Mouse (Mus musculus) intestine, embryonic 14.5 days (tissue): Measurements from ENCODE around the gene Atxn7l3. TPM values are rescaled to one million over a fixed set of nuclear protein-coding genes. Genes with fewer than 3 reads are reported as not detected.
A peak's percentile ranks its signal among the peaks of the same experiment; 100 is the strongest.

Source experiments
- ATAC-seq: fragments of 200-750 bp; cut with Nextera tagmentation; replicated peaks from 2 replicates; pipeline ENCODE4 v1.8.0; 2017; ENCODE audit warnings: low read depth, moderate number of reproducible peaks, moderate TSS enrichment, moderate library complexity; ENCODE audit not compliant: low FRiP score, low TSS enrichment
- DNase-seq: peaks from one replicate; pipeline ENCODE4 v3.0.0-alpha.2; 2018; ENCODE audit warnings: low spot score
- H3K27ac ChIP-seq: fragments of 300-500 bp; sonication (generic); 2 replicates; pipeline ENCODE4 v1.5.1; 2014; ENCODE audit warnings: low read depth, mild to moderate bottlenecking, control low read depth
- H3K27me3 ChIP-seq: fragments of 300-500 bp; sonication (generic); replicated peaks from 2 replicates; pipeline ENCODE4 v1.6.1; 2014; ENCODE audit warnings: low read length, control low read depth; ENCODE audit not compliant: control insufficient read depth, insufficient read depth
- H3K36me3 ChIP-seq: fragments of 300-500 bp; sonication (generic); 2 replicates; pipeline ENCODE4 v1.6.1; 2014; ENCODE audit warnings: low read length, control low read depth; ENCODE audit not compliant: control insufficient read depth, insufficient read depth
- H3K4me1 ChIP-seq: fragments of 300-500 bp; sonication (generic); replicated peaks from 2 replicates; pipeline ENCODE4 v1.6.1; 2014; ENCODE audit warnings: low read length, control low read depth, mixed read lengths; ENCODE audit not compliant: control insufficient read depth, insufficient read depth
- H3K4me2 ChIP-seq: fragments of 300-500 bp; sonication (generic); 2 replicates; pipeline ENCODE4 v1.6.1; 2014; ENCODE audit warnings: low read length
- H3K4me3 ChIP-seq: fragments of 300-500 bp; sonication (generic); 2 replicates; pipeline ENCODE4 v1.5.1; 2014; ENCODE audit warnings: low read depth, low read length, control low read depth, mixed read lengths
- H3K9ac ChIP-seq: fragments of 300-500 bp; sonication (generic); 2 replicates; pipeline ENCODE4 v1.6.1; 2014; ENCODE audit warnings: mild to moderate bottlenecking, low read length
- H3K9me3 ChIP-seq: fragments of 300-500 bp; sonication (generic); 2 replicates; pipeline ENCODE4 v1.6.1; 2016; ENCODE audit warnings: low read length, control low read depth; ENCODE audit not compliant: control insufficient read depth
- WGBS: fragments of 180-500 bp; shearing (Covaris S2); extraction: QIAGEN DNeasy Blood & Tissue Kit; methylation state at CpG from one replicate; pipeline ENCODE4 v1.1.7; 2014; 5-methylcytosine and 5-hydroxymethylcytosine counted together
- polyA plus RNA-seq: library from polyadenylated mRNA; unstranded; fragments of >200 nt; fragmentation: Nextera tagmentation; extraction: Ambion mirVana; gene quantifications from 2 replicates; pipeline ENCODE4 v1.2.1, GENCODE M21; 2014

The Atxn7l3 gene
- polyA plus RNA-seq, 1 experiment from 2014 or later, result 17.5 TPM

DNA sequence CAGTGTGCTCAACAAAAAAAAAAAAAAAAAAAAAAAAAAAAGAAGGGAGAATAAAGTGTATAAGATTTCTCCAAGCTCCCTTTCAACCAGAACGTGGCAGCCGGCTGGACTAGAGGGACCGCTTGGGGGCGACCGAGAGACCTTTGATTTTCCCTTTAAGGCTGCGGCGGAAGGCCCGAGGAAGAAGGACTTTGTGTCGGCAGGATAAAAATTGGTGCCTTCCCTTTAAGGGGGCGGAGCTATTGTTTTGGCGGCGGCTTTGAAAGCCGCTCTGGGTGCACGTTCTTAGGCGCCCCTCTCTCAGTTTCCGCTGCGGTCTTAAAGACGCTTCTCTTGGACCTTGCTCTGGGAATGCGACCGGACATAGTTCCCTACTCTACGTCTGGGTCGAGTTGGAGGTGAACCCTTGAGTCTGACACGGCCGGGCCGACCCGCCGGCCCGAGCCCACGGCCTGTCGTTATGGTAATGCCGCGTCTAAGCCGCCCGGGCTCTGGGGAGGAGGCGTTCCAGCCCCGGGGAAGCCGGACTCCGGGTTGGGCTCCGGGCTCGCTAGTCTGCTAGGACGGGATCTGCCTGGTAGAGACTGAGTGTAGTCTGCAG, 47.7 kb downstream of the Atxn7l3 start, which contains the start of gene BC030867:
BC030867 (plus strand) TSS at position 253 of the 601 bp plus-strand sequence.
- H3K4me3 ChIP-seq, result peak within 1 kb of the TSS; percentile 74
- H3K4me2 ChIP-seq, result peak within 1 kb of the TSS; percentile 61
- DNase-seq (peak; percentile 100), ATAC-seq (peak; percentile 67)
- no peaks in the 10 kb centered on the region for H3K27me3 ChIP-seq
- WGBS, result under 1% methylated on average over 41 of the region's 41 CpGs
- peaks cover 6% of the 10 kb centered on the region; the same call in 1 of the 2 replicates for H3K36me3 ChIP-seq
- peaks cover 27% of the 10 kb centered on the region for H3K4me1 ChIP-seq
- no peaks in the 10 kb centered on the region for H3K9me3 ChIP-seq
- peak within 1 kb of the TSS; percentile 50 for H3K9ac ChIP-seq
- peak within 1 kb of the TSS; percentile 34 for H3K27ac ChIP-seq

DNA sequence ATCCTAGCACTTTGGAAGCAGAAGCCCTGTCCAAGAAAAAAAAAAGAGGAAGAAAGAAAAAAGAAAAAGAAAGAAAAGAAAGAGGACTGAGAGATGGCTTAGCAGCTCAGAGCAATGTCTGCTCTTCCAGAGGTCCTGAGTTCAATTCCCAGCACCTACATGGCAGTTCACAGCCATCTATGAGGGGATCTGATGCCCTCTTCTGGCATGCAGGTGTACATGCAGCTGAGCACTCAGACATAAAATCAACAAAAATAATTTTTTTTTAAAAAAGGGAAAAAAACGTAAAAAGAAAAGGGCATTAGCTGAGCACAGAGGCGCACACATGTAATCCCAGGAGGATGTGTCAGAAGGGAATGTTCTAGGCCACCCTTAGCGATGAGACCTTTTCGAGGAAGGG, 49.6 kb downstream of the Atxn7l3 start:
- no peak overlapping the region for H3K4me3 ChIP-seq
- H3K27ac ChIP-seq, result no peak overlapping the region
- no peak overlapping the region for H3K9ac ChIP-seq
- no peaks in the 10 kb centered on the region for H3K27me3 ChIP-seq
- 0 out of 2 replicates have a peak, but pooled peaks cover under 1% of the 10 kb centered on the region for H3K9me3 ChIP-seq
- H3K4me2 ChIP-seq, result no peak overlapping the region
- no peak for DNase-seq
- WGBS, result 91% methylated on average over 4 of the region's 4 CpGs
- H3K4me1 ChIP-seq, result peaks cover 27% of the 10 kb centered on the region
- no peak for ATAC-seq
- H3K36me3 ChIP-seq, result peaks cover 6% of the 10 kb centered on the region; the same call in 1 of the 2 replicates

GRCm38 (mm10) chr11:102246273-102246635, 50.2 kb downstream of the Atxn7l3 start:
- ATAC-seq (no peak), DNase-seq (no peak)
- Histone ChIP-seq H3K4me2 (peak overlapping the region; percentile 51; the same call in 1 of the 2 replicates), H3K27me3 (no peaks in the 10 kb centered on the region), H3K9ac (0 out of 2 replicates have a peak overlapping the region, but pooled peaks have one; percentile 7), H3K4me1 (peaks cover 27% of the 10 kb centered on the region), H3K9me3 (0 out of 2 replicates have a peak, but pooled peaks cover 2% of the 10 kb centered on the region), H3K36me3 (peaks cover under 1% of the 10 kb centered on the region; the same call in 1 of the 2 replicates), H3K4me3 (no peak overlapping the region), H3K27ac (peak overlapping the region; percentile 72)
- 76% methylated on average over 6 of the region's 6 CpGs for WGBS

DNA sequence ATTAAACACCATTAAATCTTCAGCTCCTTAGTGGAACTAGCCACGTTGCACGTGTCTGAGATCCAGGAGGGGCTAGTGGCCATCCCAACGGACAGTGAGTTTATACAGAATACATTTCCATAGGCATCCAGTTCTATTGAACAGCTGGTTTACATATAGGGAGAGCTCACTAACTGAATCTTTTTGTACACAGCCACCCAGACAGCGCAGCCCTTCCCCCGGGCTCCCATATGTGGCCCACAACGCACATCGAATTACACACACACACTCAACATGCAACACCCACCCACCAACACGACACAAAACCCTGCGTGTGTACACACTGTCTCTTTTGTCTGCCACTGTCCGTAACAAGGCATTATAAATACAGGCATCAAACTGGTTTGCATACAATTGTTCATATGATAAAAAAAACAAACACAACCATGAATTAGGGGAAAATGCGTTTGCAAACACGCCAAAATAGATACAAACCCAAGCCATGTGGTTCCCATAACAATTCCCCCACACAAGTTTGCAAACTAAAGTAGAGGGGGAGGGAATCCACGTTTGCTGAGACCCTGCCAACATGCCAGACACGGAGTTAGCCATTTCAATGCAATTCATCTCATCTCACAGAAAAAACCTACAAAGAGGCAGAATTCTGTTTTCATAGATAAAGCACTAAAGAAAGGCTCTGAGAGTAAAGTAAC, 50.7 kb downstream of the Atxn7l3 start:
- ATAC-seq (no peak; the same call in 1 of the 2 replicates), DNase-seq (no peak)
- Histone ChIP-seq H3K4me1 (peaks cover 27% of the 10 kb centered on the region), H3K4me3 (peak overlapping the region; percentile 32; the same call in 1 of the 2 replicates), H3K9me3 (0 out of 2 replicates have a peak, but pooled peaks cover 2% of the 10 kb centered on the region), H3K9ac (peak overlapping the region; percentile 7; the same call in 1 of the 2 replicates), H3K27ac (peak overlapping the region; percentile 72), H3K27me3 (no peaks in the 10 kb centered on the region), H3K4me2 (peak overlapping the region; percentile 51), H3K36me3 (no peaks in the 10 kb centered on the region)
- WGBS, result 30% methylated on average over 14 of the region's 14 CpGs

DNA sequence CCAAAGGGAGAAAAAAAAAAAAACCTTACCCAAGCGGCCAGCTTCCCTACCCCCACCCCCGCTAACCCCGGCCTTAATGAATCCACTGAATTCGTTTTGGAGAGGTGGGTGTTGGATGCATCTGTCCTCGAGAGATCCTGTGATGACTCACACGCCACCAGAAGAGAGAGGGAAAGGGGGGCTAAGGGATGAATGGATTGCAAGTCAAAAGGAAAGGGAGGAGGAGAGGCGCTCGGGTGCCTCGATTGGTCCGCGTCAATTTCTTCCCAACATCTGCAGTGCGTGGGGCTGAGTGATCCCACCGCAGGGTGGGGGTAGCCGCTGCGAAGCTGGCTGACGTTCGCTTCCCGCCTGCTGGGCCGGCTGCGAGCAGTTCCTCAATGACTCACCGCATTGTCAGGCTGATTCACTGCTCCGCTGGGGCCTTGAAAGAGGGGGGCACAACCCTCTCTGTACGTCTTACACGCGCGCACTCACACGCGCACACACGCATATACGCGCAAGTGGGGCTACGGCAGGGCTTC, 51.4 kb downstream of the Atxn7l3 start:
- 0 out of 2 replicates have a peak, but pooled peaks cover 2% of the 10 kb centered on the region for H3K9me3 ChIP-seq
- H3K4me3 ChIP-seq, result peak overlapping the region; percentile 32
- DNase-seq (peak; percentile 85), ATAC-seq (peak; percentile 67)
- peak overlapping the region; percentile 51 for H3K4me2 ChIP-seq
- H3K4me1 ChIP-seq, result peaks cover 27% of the 10 kb centered on the region
- H3K9ac ChIP-seq, result peak overlapping the region; percentile 37
- H3K36me3 ChIP-seq, result no peaks in the 10 kb centered on the region
- no peaks in the 10 kb centered on the region for H3K27me3 ChIP-seq
- H3K27ac ChIP-seq, result peak overlapping the region; percentile 72
- WGBS, result under 1% methylated on average over 32 of the region's 32 CpGs

- H3K4me1 ChIP-seq, result peaks cover 16% of the 10 kb centered on the region
- DNase-seq, result no peak
- H3K9ac ChIP-seq, result no peak overlapping the region
- H3K4me3 ChIP-seq, result no peak overlapping the region
- no peak overlapping the region for H3K4me2 ChIP-seq
- no peaks in the 10 kb centered on the region for H3K36me3 ChIP-seq
- no peak overlapping the region for H3K27ac ChIP-seq
- no peak for ATAC-seq
- 0 out of 2 replicates have a peak, but pooled peaks cover 2% of the 10 kb centered on the region for H3K9me3 ChIP-seq
- 54% methylated on average over 5 of the region's 5 CpGs for WGBS
- H3K27me3 ChIP-seq, result no peaks in the 10 kb centered on the region
These were observed 54.6 kb downstream of the Atxn7l3 start for GRCm38 (mm10) chr11:102241874-102242273.

DNA sequence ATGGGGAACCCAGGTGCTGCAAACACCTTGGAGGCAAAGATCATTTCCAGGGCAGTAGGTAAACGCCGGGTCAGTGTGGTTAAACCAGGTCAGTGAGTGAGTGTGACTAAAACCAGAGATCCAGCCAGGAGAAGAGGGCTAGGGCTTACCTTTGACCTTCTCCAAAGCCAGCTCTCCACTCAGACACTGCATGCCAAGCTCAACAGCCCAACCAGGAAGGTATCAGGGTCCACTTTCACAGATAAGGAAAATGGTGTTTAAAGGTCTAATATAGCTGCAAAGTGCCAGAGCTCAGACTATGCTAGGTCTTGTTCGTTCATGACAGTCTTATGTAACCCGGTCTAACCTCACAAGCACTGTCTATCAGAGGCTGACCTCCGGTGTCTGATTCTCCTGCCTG, 55.2 kb downstream of the Atxn7l3 start:
- no peak for ATAC-seq
- Histone ChIP-seq H3K4me2 (no peak overlapping the region), H3K27ac (no peak overlapping the region)

GRCm38 (mm10) chr11:102240636-102241035, 55.8 kb downstream of the Atxn7l3 start:
- ATAC-seq (no peak), DNase-seq (no peak)
- 81% methylated on average over 6 of the region's 6 CpGs for WGBS
- no peak overlapping the region for H3K4me3 ChIP-seq
- H3K9me3 ChIP-seq, result 0 out of 2 replicates have a peak, but pooled peaks cover 2% of the 10 kb centered on the region
- H3K27me3 ChIP-seq, result no peaks in the 10 kb centered on the region
- H3K4me2 ChIP-seq, result no peak overlapping the region
- H3K36me3 ChIP-seq, result no peaks in the 10 kb centered on the region
- H3K9ac ChIP-seq, result no peak overlapping the region
- peaks cover 12% of the 10 kb centered on the region for H3K4me1 ChIP-seq
- H3K27ac ChIP-seq, result no peak overlapping the region

More for the DNA sequence above, 55.2 kb downstream of the Atxn7l3 start:
- H3K4me3 ChIP-seq, result no peak overlapping the region
- WGBS, result 73% methylated on average over 5 of the region's 5 CpGs
- no peaks in the 10 kb centered on the region for H3K27me3 ChIP-seq
- H3K9ac ChIP-seq, result no peak overlapping the region
- DNase-seq, result no peak
- H3K36me3 ChIP-seq, result no peaks in the 10 kb centered on the region
- H3K4me1 ChIP-seq, result peaks cover 16% of the 10 kb centered on the region
- 0 out of 2 replicates have a peak, but pooled peaks cover 2% of the 10 kb centered on the region for H3K9me3 ChIP-seq
